Mouse (Mus musculus) right cerebral cortex, adult 2 months (tissue): ENCODE measurements around the gene Anapc11.
"Not testable (repeated sequence)": the region's sequence is repeated elsewhere in the genome, so short reads cannot be mapped to it uniquely, and the experiment has no call there.

ENCODE experiments used
- DNase-seq, 2 experiments: peaks; one replicate each; pipeline ENCODE4 v3.0.0; 2021 to 2022; ENCODE audit warnings: low spot score in 2 of 2

The Anapc11 gene

DNA sequence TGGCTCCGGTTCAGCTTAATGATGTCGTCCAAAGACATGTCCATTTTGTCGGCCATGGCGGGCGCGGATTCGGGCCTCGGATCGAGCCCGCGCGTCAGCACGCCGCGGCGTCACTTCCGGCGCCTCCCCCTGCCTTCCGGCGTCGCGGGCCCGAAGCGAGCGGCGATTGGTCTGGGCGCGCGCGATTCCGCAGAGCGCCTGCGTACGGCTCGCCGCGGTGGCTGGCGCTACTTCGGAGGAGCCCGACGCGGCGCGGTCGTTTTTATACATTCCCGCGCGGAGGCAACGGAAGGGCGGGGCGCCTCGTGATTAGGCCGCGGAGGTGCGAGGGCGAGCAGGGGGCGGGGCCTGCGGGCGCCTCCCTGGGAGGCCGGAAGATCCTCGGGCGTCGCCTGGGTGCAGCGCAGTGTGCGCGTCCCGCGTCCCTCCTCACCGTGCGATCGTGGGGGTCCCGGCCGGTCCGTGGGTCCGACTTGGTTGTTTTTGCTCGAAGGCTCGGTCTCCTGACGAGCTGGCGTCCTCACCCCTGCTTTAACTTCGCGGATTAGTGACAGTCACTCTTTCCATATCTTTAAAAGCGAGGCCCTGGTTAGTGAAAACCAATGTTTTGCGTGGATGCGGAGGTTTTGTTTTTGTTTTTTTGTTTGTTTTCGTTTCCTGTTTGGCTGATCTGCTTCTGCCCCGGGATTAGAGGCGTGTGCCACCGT, at the start of gene Anapc11, which contains the start of gene Alyref:
Gene Anapc11 (plus strand): TSS at position 139 of the 707 bp plus-strand sequence.
Gene Alyref (minus strand): TSS at position 83 of the 707 bp plus-strand sequence.
- peak; percentile 88 to 94 for DNase-seq

GRCm38 (mm10) chr11:120548786-120549167, 49.4 kb upstream of the Anapc11 start:
- no peak for DNase-seq

DNA sequence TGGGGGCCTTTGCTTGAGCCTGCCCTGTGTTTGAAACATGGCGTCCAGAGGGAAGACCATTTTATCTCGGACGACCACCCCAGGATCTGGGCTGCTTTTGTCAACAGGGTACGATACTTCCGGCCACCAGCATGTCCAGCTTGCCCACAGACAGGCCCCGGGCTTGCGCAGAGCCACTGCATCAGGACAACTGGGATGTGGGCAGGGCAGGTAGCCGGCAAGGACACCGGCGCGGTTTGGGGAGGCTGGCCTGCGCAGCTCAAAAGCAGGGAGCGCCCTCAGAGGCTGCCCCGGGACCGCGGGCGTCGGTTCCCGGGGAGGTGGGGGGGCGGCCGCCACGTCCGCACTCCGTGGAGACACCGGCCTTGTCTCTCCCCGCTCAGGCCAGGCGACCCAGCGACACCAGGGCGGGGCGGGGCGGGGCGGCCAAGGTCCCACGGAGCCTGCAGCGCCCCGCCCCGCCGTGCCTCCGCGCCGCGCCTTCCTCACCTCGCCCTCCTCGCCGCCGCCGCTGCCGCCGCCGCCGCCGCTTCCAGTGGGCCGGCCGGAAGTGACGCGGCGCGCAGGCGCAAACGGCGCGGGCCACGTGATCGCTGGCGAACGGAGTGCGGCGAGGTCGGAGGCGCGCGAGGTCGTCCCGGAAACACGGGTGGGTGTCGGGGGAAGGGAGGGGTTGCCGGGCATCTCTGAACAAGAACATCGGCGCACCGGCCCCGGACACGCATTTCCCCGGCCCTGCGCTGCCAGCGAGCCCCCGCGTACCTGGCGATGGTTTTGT, 48.9 kb upstream of the Anapc11 start, which contains the start of gene Mcrip1:
Gene Mcrip1 (minus strand): TSS at position 560 of the 778 bp plus-strand sequence.
- peak; percentile 91 to 92 for DNase-seq

DNA sequence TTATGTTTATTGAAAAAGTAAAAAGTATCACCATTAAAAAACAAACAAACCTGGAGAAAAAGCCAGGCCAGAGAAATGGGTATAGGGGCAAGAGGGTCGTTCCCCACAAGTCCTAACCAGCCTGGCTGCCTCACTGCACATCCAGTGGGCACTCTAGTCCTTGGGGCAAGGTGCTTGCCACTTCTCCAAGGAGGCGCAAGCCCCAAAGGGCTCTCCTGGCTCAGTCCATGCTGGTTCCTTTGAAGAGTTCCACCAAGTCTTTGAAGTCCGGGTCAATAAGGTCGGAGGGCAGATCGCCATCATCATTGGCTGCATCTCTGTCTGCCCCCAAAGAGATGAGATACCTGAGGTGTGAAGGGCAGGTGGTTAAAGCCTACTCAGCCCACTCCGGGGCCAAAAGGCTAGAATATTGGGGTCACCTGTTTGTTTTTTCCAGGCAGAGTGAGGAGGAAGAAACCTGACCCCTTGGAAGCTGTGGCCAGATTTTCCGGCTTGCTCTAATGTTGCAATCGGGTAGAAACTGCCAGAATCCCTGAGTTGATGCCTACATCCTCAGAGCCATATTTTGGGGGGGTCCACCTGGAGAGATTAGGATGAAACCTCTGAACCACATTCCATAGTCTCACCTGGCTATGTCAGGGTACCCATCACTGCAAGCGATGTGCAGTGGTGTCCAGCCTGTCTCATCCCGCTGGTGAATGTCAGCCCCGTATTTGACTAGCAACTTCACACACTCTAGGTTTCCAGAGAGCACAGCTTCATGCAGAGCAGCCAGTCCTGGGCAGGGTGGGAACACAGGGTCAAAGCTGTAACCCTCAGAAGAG, 48.0 kb upstream of the Anapc11 start:
- no peak for DNase-seq

- no peak for DNase-seq
These were observed 47.3 kb upstream of the Anapc11 start, which contains the start of gene Ppp1r27 for GRCm38 (mm10) chr11:120550810-120551440. Gene Ppp1r27 (minus strand): TSS chr11:120551132.

DNA sequence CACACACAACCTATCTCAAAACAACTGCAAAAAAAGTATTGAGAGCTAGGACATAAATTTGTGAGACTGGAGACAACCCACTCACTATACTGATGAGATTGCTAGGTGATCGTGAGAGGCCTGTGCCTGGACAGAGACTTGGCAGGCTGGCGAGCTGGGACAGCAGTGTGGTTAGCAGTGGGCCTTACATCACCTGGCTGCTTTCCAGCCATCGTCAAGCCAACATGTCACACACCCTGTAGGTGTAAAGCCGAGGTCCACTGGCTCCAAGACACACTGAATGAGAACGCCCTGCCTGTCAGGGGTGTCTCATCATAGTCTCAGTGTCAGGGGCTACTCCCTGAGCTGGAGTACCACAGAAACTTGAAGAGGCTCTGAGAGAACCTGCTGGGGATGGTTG, 45.5 kb upstream of the Anapc11 start:
- no peak for DNase-seq

DNA sequence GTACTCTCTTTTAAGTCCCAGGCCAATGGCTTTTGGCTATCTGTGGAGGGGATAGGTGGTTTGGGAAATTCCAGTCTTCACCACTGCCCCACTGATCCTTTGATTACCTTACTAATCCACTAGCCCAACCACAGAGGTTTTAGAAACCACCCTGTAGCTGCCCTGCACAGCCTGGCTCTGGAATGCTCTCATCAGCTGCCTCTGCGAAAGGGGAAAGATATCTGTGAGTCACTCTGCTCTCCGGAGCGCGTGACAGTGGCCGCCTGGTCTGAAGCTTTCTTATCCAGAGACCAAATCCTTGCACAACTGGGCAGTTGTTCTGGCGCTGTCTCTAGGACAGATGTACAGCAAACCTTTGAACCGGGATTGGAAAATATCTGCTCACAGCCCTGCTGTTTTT, 43.4 kb upstream of the Anapc11 start:
- no peak for DNase-seq

GRCm38 (mm10) chr11:120555260-120555659, 43.0 kb upstream of the Anapc11 start:
- DNase-seq = no peak

GRCm38 (mm10) chr11:120558843-120559242, 39.4 kb upstream of the Anapc11 start:
- DNase-seq = not testable (repeated sequence)

- DNase-seq = no peak
These were observed 37.1 kb upstream of the Anapc11 start for GRCm38 (mm10) chr11:120560952-120561728.

- no peak for DNase-seq
These were observed 35.3 kb upstream of the Anapc11 start for GRCm38 (mm10) chr11:120562949-120563348.

GRCm38 (mm10) chr11:120565114-120565513, 33.1 kb upstream of the Anapc11 start:
- peak; percentile 29 to 36 for DNase-seq

DNA sequence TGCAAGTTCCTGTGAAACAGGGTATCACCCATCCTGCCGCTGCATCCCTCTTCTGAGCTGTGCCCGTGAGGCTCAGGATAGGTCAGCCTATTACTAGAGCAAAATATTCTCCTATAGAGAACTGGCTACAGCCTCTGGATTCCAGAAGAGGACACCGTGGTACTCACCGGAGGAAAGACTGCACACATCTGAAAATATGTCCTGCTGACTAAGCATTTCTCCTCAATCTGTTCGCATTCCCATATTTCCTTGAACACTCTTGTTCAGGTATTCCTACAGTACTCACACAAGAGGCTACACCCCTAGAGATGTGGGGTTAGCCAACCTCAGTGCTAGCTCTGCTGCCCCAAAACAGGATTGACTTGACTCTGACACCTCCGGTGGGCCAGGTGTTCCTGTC, 29.9 kb upstream of the Anapc11 start:
- no peak for DNase-seq

DNA sequence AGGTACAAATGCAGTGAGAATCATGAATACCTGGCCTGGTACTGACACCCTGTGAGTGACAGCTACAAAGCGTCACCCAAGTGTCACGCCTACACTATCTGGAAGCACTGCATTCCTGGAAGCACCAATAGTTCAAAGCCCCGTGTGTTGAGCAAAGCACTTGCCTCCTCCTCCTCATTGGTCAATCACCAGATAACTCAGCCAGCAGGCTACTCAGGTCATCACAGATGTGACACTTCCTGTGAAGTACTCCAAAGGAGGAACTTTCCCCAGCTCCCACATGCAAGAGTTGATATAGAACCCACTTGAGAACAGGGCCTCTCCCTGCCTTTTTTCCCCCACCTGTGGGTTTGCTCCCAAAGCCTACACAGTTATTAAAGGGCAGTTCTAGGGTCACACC, 27.1 kb upstream of the Anapc11 start:
- DNase-seq = no peak

GRCm38 (mm10) chr11:120571754-120572416, 26.3 kb upstream of the Anapc11 start:
- no peak for DNase-seq

DNA sequence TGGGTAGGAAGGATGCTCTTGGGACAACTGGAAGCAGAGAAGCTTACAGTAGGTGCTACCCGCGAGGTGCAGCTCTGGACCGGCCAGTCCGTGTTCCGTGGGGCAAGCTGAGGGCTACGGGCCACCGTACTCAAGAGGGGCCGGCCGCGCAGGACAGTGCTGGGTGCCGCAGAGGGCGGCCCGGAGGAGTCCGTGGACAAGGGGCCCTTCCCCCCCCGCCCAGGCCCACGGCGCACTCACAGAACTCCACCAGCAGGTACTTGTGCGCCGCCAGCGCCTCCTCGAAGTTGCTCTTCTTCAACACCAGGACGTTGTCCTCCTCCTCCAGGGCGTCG, 25.8 kb upstream of the Anapc11 start:
- no peak for DNase-seq

DNA sequence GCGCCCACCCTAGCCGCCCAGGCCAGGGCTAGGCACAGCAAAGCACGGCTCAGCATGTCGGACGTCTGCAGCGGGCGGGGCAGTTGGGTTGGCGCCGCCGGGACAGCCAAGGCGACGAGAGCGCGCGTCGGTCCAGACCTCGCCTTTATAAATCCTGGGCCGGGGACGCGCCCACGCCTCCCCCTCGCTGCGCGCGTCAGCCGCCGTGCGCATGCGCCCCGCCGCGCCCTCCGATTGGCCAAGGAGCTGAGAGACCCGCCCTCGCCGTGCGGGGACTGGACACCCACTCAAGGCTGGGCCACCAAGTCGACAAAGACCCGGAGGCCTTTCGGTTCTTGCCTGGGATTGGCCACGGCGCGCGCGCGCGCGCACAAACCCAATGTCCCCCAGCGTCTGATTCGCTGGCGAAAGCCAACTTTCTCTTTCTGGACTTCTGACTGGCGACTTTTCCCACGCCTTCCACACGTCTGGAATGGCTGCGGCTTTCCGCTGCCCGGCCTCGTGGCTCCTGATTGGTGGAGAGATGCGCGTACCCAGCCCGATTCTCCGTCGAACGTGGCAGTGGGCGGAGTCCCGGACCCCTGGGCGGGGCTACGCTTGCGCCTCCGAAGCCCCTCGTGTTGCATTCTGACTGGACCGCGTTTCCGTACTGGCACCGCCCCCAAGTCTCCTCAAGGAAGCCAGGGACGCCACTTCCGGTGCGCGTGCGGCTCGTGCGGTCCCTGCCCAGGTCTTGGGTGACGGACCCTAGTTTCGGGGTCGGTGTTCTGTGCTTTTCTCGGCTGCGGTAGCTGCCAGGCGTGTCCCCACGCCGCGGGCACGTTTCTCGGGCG, 25.3 kb upstream of the Anapc11 start, which contains the start of gene P4hb:
Gene P4hb (minus strand): TSS at position 502 of the 833 bp plus-strand sequence.
- DNase-seq = peak; percentile 99

DNA sequence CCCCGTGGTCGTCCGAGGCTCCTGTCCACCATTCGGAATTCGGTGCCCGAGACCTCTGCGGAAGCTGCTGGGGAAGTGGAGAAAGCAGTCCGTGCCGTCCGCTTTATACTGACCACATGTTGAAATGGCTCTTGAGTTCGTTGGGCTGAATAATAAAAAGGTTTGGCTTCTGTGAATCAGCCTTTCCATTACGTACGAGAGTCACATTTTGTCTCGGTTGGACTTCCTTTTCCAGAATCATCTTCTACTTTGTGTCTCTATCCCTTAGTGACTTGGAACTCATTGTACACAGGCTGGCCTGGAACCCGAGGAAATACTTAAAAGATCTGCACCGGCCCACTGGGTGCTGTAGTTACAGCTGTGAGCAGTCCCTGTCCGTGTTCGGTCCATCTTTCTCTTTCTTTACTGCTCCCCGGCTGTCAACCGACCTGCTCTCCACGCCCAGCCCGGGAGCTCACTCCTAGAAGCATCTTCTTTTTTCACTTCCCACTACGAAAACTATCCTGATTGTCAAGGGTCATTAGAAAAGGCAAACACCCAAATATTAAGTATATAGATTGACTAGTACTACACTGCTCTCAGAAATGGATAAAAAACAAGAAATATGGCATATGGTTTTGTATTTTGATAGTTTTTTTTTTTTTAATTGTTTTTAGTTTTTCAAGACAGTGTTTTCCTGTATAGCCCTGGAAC, 24.5 kb upstream of the Anapc11 start:
- DNase-seq = no peak

- DNase-seq = no peak
These were observed 24.0 kb upstream of the Anapc11 start for GRCm38 (mm10) chr11:120574278-120574600.
